Mouse (Mus musculus) MEL (cell line): ENCODE results near the gene Dstyk.

Source experiments
- BHLHE40 ChIP-seq: IDR thresholded peaks from 2 replicates; pipeline ENCODE4 v1.6.1; 2012; ENCODE audit warnings: low read depth, mild to moderate bottlenecking, inconsistent platforms, low read length, improper control_type of control experiment, borderline replicate concordance
- CTCF ChIP-seq, 3 experiments: IDR thresholded peaks in 2 of 3; conservative IDR thresholded peaks in 1 of 3; 2 replicates each; pipeline ENCODE4 v1.5.1; 2011 to 2012; ENCODE audit warnings: low read length in 3 of 3, low read depth in 2 of 3, mild to moderate bottlenecking in 2 of 3, improper control_type of control experiment in 1 of 3, inconsistent platforms in 1 of 3, mixed read lengths in 1 of 3, moderate library complexity in 1 of 3; ENCODE audit not compliant: control insufficient read depth in 1 of 3, insufficient read depth in 1 of 3, poor library complexity in 1 of 3, severe bottlenecking in 1 of 3
- EP300 ChIP-seq, 2 experiments: IDR thresholded peaks; 2 replicates each; pipeline ENCODE4 v1.6.1; 2011; ENCODE audit warnings: improper control_type of control experiment in 2 of 2, low read length in 2 of 2, low read depth in 1 of 2, mild to moderate bottlenecking in 1 of 2
- HCFC1 ChIP-seq: IDR thresholded peaks from 2 replicates; pipeline ENCODE4 v1.6.1; 2012; ENCODE audit warnings: low read depth, mild to moderate bottlenecking, inconsistent platforms, low read length, improper control_type of control experiment, moderate library complexity
- MYC ChIP-seq: IDR thresholded peaks from 2 replicates; pipeline ENCODE4 v1.6.1; 2011; ENCODE audit warnings: low read depth, mild to moderate bottlenecking, low read length, improper control_type of control experiment, moderate library complexity
- NELFE ChIP-seq: IDR thresholded peaks from 2 replicates; pipeline ENCODE4 v1.6.1; 2011; ENCODE audit warnings: low read depth, low read length, improper control_type of control experiment
- POLR2A ChIP-seq, 2 experiments: IDR thresholded peaks; 2 replicates each; pipeline ENCODE4 v1.6.1; 2011 to 2012; ENCODE audit warnings: low read length in 2 of 2, mild to moderate bottlenecking in 2 of 2, control low read depth in 1 of 2, improper control_type of control experiment in 1 of 2, low read depth in 1 of 2, moderate library complexity in 1 of 2; ENCODE audit not compliant: control insufficient read depth in 1 of 2, insufficient read depth in 1 of 2, poor library complexity in 1 of 2
- ZKSCAN1 ChIP-seq: IDR thresholded peaks from 2 replicates; pipeline ENCODE4 v1.6.1; 2012; ENCODE audit warnings: low read depth, mild to moderate bottlenecking, inconsistent platforms, low read length, improper control_type of control experiment, moderate library complexity

DNA sequence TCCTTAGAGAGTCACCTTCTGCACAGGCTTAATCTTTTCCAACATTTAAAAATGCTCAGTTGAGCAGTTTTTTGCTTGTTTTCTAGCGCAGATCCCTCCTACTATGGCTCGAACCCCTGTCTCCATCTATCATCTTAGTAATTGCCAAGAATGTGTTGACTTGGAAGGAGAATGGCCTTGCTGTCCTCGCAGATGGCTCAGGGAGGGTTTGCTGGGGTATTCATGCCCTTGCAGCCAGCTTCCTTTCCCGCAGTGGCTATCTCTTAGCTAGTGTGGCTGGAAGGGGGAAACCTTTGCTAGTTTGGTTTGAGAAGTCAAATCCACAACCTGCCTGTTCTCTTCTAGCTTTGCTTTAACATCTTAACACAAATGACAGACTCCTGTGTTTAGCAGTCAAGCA is 31.6 kb upstream of the Dstyk start:
- TF ChIP-seq CTCF (IDR thresholded peaks at IDR 0.05 in 2 of 3, conservative IDR thresholded peaks at IDR 0.05 in 1 of 3; ENCODE audit: control insufficient read depth in 1 of 3, insufficient read depth in 1 of 3, low read depth in 2 of 3, low read length in 3 of 3, poor library complexity in 1 of 3, severe bottlenecking in 1 of 3) (no peak), POLR2A (IDR thresholded peaks at IDR 0.05; ENCODE audit: control insufficient read depth in 1 of 2, insufficient read depth in 1 of 2, low read depth in 1 of 2, low read length in 2 of 2, poor library complexity in 1 of 2) (no peak), NELFE (no peak), BHLHE40 (no peak), ZKSCAN1 (no peak), MYC (no peak), HCFC1 (no peak), EP300 (IDR thresholded peaks at IDR 0.05; ENCODE audit: low read depth in 1 of 2, low read length in 2 of 2) (no peak)
